23 mouse cellular contexts compared by ENCODE assay signal in the genomic region with DNA sequence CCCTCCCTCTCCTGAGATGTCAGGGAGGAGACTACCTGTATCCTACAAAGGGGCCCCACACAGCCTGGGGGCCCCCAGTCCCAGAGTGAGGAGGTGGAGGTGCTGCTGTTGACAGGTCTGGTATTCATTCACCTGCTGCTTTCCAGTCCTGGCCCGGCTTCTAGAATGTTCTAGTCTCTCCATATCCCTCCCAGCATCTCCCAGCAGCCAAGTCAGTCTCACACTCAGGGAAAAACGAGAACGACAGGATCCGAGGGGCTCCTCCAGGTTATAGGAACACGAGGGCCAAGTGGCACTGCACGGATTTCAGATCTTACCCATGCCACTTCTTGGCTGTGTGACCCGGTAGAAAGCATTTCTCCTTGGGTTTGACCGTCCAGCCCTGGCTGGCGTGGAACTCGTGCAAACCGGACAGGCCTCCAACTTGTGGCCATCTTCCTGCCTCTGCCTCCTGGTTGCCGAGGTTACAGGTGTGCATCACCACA. TPM values are rescaled to one million over a fixed set of nuclear protein-coding genes. Genes with fewer than 3 reads are reported as not detected.
A peak's percentile ranks its signal among the peaks of the same experiment; 100 is the strongest.
DNase-seq lines count a peak whose midpoint lies in the region; ATAC-seq and TF ChIP-seq lines count a peak whose summit lies in the region.
"Had no signal": no experiment of that assay in that cellular context is flagged by ENCODE, and none has a peak within 500 bp of the region (broad histone marks: within the 10 kb centered on the region; RNA-seq: fewer than 3 reads in every experiment).

No protein-coding gene starts in this region.

- H3K4me3 ChIP-seq in heart, embryonic 14.5 days (ENCODE audit: control insufficient read depth in 1 of 2, insufficient read depth in 1 of 2, low read depth in 1 of 2, low read length in 2 of 2), result no peak overlapping the region
- no peak overlapping the region for H3K4me3 ChIP-seq in lung, embryonic 16.5 days (ENCODE audit: low read length)
- H3K4me3 ChIP-seq in lung, adult 2 months (replicated peaks; ENCODE audit: extremely low read depth, low read depth, low read length), result no peak overlapping the region
- H3K4me3 ChIP-seq in embryonic facial prominence, embryonic 13.5 days, result peak overlapping the region; percentile 56; the same call in 1 of the 2 replicates
- H3K4me3 ChIP-seq in limb, embryonic 13.5 days, result peak overlapping the region; percentile 58; the same call in 1 of the 2 replicates

- no peaks in the 10 kb centered on the region for H3K36me3 ChIP-seq in heart, embryonic 14.5 days (ENCODE audit: control insufficient read depth, insufficient read depth, low read length)
- H3K36me3 ChIP-seq in lung, embryonic 16.5 days (ENCODE audit: control insufficient read depth, insufficient read depth, low read length), result no peaks in the 10 kb centered on the region
- no peaks in the 10 kb centered on the region for H3K36me3 ChIP-seq in embryonic facial prominence, embryonic 13.5 days
- H3K36me3 ChIP-seq in limb, embryonic 13.5 days, result no peaks in the 10 kb centered on the region
- H3K36me3 ChIP-seq: heart, embryonic 12.5 days; liver, embryonic 12.5 days; neural tube, embryonic 13.5 days had no signal

- no peak for TF ChIP-seq CTCF in lung, adult 2 months (IDR thresholded peaks at IDR 0.05; ENCODE audit: insufficient read depth, low read length)

- no peak for DNase-seq in heart, postnatal 14 days
- DNase-seq in lung, adult 2 months, result no peak
- no peak for DNase-seq in left cerebral cortex, adult 18-20 months (ENCODE audit: low spot score in 2 of 2)
- DNase-seq in adrenal gland, adult 18-20 months (ENCODE audit: low spot score in 2 of 2), result no peak
- DNase-seq: adrenal gland, adult 2 months; cerebellum, adult 8-10 months; forebrain, postnatal 0 days; kidney, adult 9 months; thymus, postnatal 14 days had no signal

- H3K27me3 ChIP-seq in heart, embryonic 14.5 days (ENCODE audit: control insufficient read depth, insufficient read depth, low read length), result peaks cover 82% of the 10 kb centered on the region
- H3K27me3 ChIP-seq in lung, embryonic 16.5 days (ENCODE audit: control insufficient read depth, insufficient read depth, low read depth, low read length), result peaks cover 72% of the 10 kb centered on the region
- peaks cover 92% of the 10 kb centered on the region for H3K27me3 ChIP-seq in embryonic facial prominence, embryonic 13.5 days
- peaks cover 99% of the 10 kb centered on the region for H3K27me3 ChIP-seq in limb, embryonic 13.5 days

- H3K4me1 ChIP-seq in heart, embryonic 14.5 days (ENCODE audit: control insufficient read depth in 2 of 2, insufficient read depth in 2 of 2, low read length in 2 of 2), result peaks cover 13 to 29% of the 10 kb centered on the region in 2 experiments
- peaks cover 23% of the 10 kb centered on the region for H3K4me1 ChIP-seq in lung, embryonic 16.5 days (replicated peaks; ENCODE audit: control insufficient read depth, insufficient read depth, low read length)
- peaks cover 4% of the 10 kb centered on the region; the same call in 1 of the 2 replicates for H3K4me1 ChIP-seq in lung, adult 2 months (ENCODE audit: control insufficient read depth, insufficient read depth, low read length)
- peaks cover 40% of the 10 kb centered on the region for H3K4me1 ChIP-seq in embryonic facial prominence, embryonic 13.5 days
- H3K4me1 ChIP-seq in limb, embryonic 13.5 days, result peaks cover 38% of the 10 kb centered on the region

- H3K9me3 ChIP-seq in heart, embryonic 14.5 days (ENCODE audit: control insufficient read depth, low read length), result no peaks in the 10 kb centered on the region
- no peaks in the 10 kb centered on the region for H3K9me3 ChIP-seq in lung, embryonic 16.5 days (ENCODE audit: control insufficient read depth, low read length)
- H3K9me3 ChIP-seq in embryonic facial prominence, embryonic 13.5 days, result no peaks in the 10 kb centered on the region
- no peaks in the 10 kb centered on the region for H3K9me3 ChIP-seq in limb, embryonic 13.5 days
- H3K9me3 ChIP-seq: G1E; heart, embryonic 12.5 days; liver, embryonic 12.5 days; neural tube, embryonic 13.5 days had no signal

- WGBS in heart, embryonic 14.5 days, result 40% methylated on average over 12 of the region's 12 CpGs
- WGBS in lung, embryonic 16.5 days, result 34% methylated on average over 12 of the region's 12 CpGs
- WGBS in lung, adult 2 months, result 33% methylated on average over 12 of the region's 12 CpGs
- WGBS in embryonic facial prominence, embryonic 13.5 days, result 40% methylated on average over 12 of the region's 12 CpGs
- 41% methylated on average over 12 of the region's 12 CpGs for WGBS in limb, embryonic 13.5 days

- ATAC-seq in heart, embryonic 14.5 days (ENCODE audit: insufficient number of reproducible peaks, insufficient read depth, low FRiP score, low read depth), result no peak
- ATAC-seq in lung, embryonic 16.5 days (ENCODE audit: low read depth), result no peak
- ATAC-seq in embryonic facial prominence, embryonic 13.5 days (ENCODE audit: insufficient number of reproducible peaks, insufficient read depth, low FRiP score, low TSS enrichment, low read depth), result no peak
- no peak for ATAC-seq in limb, embryonic 13.5 days (ENCODE audit: low FRiP score, low read depth)
- ATAC-seq: forebrain, postnatal 0 days; liver, embryonic 12.5 days had no signal

- H3K9ac ChIP-seq in heart, embryonic 14.5 days (ENCODE audit: low read length), result no peak overlapping the region
- H3K9ac ChIP-seq in lung, embryonic 16.5 days (ENCODE audit: low read length), result no peak overlapping the region
- H3K9ac ChIP-seq in embryonic facial prominence, embryonic 13.5 days, result no peak overlapping the region
- no peak overlapping the region for H3K9ac ChIP-seq in limb, embryonic 13.5 days
- H3K9ac ChIP-seq: forebrain, postnatal 0 days; hindbrain, embryonic 14.5 days; neural tube, embryonic 13.5 days had no signal

- peak overlapping the region; percentile 94; the same call in 1 of the 2 replicates for H3K4me2 ChIP-seq in heart, embryonic 14.5 days (ENCODE audit: low read length)
- peak overlapping the region; percentile 93; the same call in 1 of the 2 replicates for H3K4me2 ChIP-seq in lung, embryonic 16.5 days (ENCODE audit: low read depth, low read length)
- peak overlapping the region; percentile 45 for H3K4me2 ChIP-seq in embryonic facial prominence, embryonic 13.5 days
- peak overlapping the region; percentile 82 for H3K4me2 ChIP-seq in limb, embryonic 13.5 days (replicated peaks)

- intact Hi-C loops in heart, postnatal 14 days (cut with DNase I), result no loop called here

- no peak overlapping the region for H3K27ac ChIP-seq in heart, embryonic 14.5 days (replicated peaks in 1 of 2; ENCODE audit: control insufficient read depth in 1 of 2, insufficient read depth in 1 of 2, low read depth in 2 of 2, low read length in 2 of 2)
- no peak overlapping the region for H3K27ac ChIP-seq in lung, embryonic 16.5 days (ENCODE audit: low read length)
- no peak overlapping the region; the same call in 1 of the 2 replicates for H3K27ac ChIP-seq in embryonic facial prominence, embryonic 13.5 days
- no peak overlapping the region for H3K27ac ChIP-seq in limb, embryonic 13.5 days
- H3K27ac ChIP-seq: hindbrain, embryonic 14.5 days; layer of hippocampus, adult 2 months; liver, embryonic 12.5 days; neural tube, embryonic 13.5 days had no signal

- no peak for TF ChIP-seq POLR2A in lung, adult 2 months (IDR thresholded peaks at IDR 0.05; ENCODE audit: borderline replicate concordance, extremely low read depth, low read depth, low read length)

RNA-seq across cellular contexts. Expression of a gene that starts 1.3 kb away (rescaled TPM):
- polyA plus RNA-seq in heart, embryonic 14.5 days (2014; fragmentation: Nextera tagmentation; extraction: Ambion mirVana), result 1.0 and 1.6 TPM in 2 replicates
- total RNA-seq in heart, postnatal 14 days (2021), result under 1 TPM in 1 of 2 experiments, not detected in 1; 0.14 TPM
- 3.2 and 3.5 TPM in 2 replicates for polyA plus RNA-seq in lung, embryonic 16.5 days (2015; fragmentation: Nextera tagmentation; extraction: Ambion mirVana)
- 4.6 and 4.8 TPM in 2 replicates for polyA plus RNA-seq in lung, adult 2 months (2012; rRNA removed)
- polyA plus RNA-seq in embryonic facial prominence, embryonic 13.5 days (2015; fragmentation: Nextera tagmentation; extraction: Ambion mirVana), result 4.6 and 6.1 TPM in 2 replicates
- polyA plus RNA-seq in limb, embryonic 13.5 days (2015; fragmentation: Nextera tagmentation; extraction: Ambion mirVana), result 3.0 and 3.2 TPM in 2 replicates
- total RNA-seq in left cerebral cortex, adult 18-20 months (2021), result under 1 TPM in 1 of 2 experiments, not detected in 1; 0.19 TPM
- total RNA-seq in adrenal gland, adult 18-20 months (2021), result under 1 TPM; 0.17 to 0.45 TPM
- total RNA-seq: adrenal gland, adult 2 months; layer of hippocampus, adult 2 months; midbrain, postnatal 0 days had no signal
- polyA plus RNA-seq: adrenal gland, adult 2 months; midbrain, postnatal 0 days; neural tube, embryonic 13.5 days had no signal

RNA-seq across cellular contexts. Expression of a gene that starts 5.8 kb away (rescaled TPM):
- not detected in 2 replicates for polyA plus RNA-seq in heart, embryonic 14.5 days (2014; fragmentation: Nextera tagmentation; extraction: Ambion mirVana)
- total RNA-seq in heart, postnatal 14 days (2021), result not detected
- polyA plus RNA-seq in lung, embryonic 16.5 days (2015; fragmentation: Nextera tagmentation; extraction: Ambion mirVana), result 2.3 and 3.3 TPM in 2 replicates
- 26.5 and 33.4 TPM in 2 replicates for polyA plus RNA-seq in lung, adult 2 months (2012; rRNA removed)
- polyA plus RNA-seq in embryonic facial prominence, embryonic 13.5 days (2015; fragmentation: Nextera tagmentation; extraction: Ambion mirVana), result 0.41 and 1.2 TPM in 2 replicates
- polyA plus RNA-seq in limb, embryonic 13.5 days (2015; fragmentation: Nextera tagmentation; extraction: Ambion mirVana), result 0.40 TPM in 1 of 2 replicates, not detected in the other
- not detected for total RNA-seq in left cerebral cortex, adult 18-20 months (2021)
- not detected for total RNA-seq in adrenal gland, adult 18-20 months (2021)
- total RNA-seq: adrenal gland, adult 2 months; G1E; layer of hippocampus, adult 2 months; left cerebral cortex, adult 8-10 months; midbrain, postnatal 0 days had no signal
- polyA plus RNA-seq: adrenal gland, adult 2 months; C2C12; G1E; heart, embryonic 12.5 days; liver, embryonic 12.5 days; neural tube, embryonic 13.5 days had no signal

RNA-seq across cellular contexts. Expression of a gene that starts 9.3 kb away (rescaled TPM):
- 0.32 and 0.38 TPM in 2 replicates for polyA plus RNA-seq in heart, embryonic 14.5 days (2014; fragmentation: Nextera tagmentation; extraction: Ambion mirVana)
- total RNA-seq in heart, postnatal 14 days (2021), result 1 to 10 TPM; 1.5 to 1.7 TPM
- polyA plus RNA-seq in lung, embryonic 16.5 days (2015; fragmentation: Nextera tagmentation; extraction: Ambion mirVana), result not detected in 2 replicates
- 0.23 and 2.3 TPM in 2 replicates for polyA plus RNA-seq in lung, adult 2 months (2012; rRNA removed)
- not detected in 2 replicates for polyA plus RNA-seq in embryonic facial prominence, embryonic 13.5 days (2015; fragmentation: Nextera tagmentation; extraction: Ambion mirVana)
- 0.09 TPM in 1 of 2 replicates, not detected in the other for polyA plus RNA-seq in limb, embryonic 13.5 days (2015; fragmentation: Nextera tagmentation; extraction: Ambion mirVana)
- total RNA-seq in left cerebral cortex, adult 18-20 months (2021), result not detected
- total RNA-seq in adrenal gland, adult 18-20 months (2021), result not detected
- total RNA-seq: adrenal gland, adult 2 months; layer of hippocampus, adult 2 months; midbrain, postnatal 0 days had no signal
- polyA plus RNA-seq: adrenal gland, adult 2 months; cortical plate, adult 2 months; forebrain, postnatal 0 days; G1E; hindbrain, embryonic 14.5 days; neural tube, embryonic 13.5 days had no signal

RNA-seq across cellular contexts. Expression of a gene that starts 19.2 kb away (rescaled TPM):
- 64.1 and 65.2 TPM in 2 replicates for polyA plus RNA-seq in heart, embryonic 14.5 days (2014; fragmentation: Nextera tagmentation; extraction: Ambion mirVana)
- 100 to 1,000 TPM; 126 to 138 TPM for total RNA-seq in heart, postnatal 14 days (2021)
- polyA plus RNA-seq in lung, embryonic 16.5 days (2015; fragmentation: Nextera tagmentation; extraction: Ambion mirVana), result 181 and 191 TPM in 2 replicates
- 240 and 319 TPM in 2 replicates for polyA plus RNA-seq in lung, adult 2 months (2012; rRNA removed)
- 285 and 299 TPM in 2 replicates for polyA plus RNA-seq in embryonic facial prominence, embryonic 13.5 days (2015; fragmentation: Nextera tagmentation; extraction: Ambion mirVana)
- polyA plus RNA-seq in limb, embryonic 13.5 days (2015; fragmentation: Nextera tagmentation; extraction: Ambion mirVana), result 262 and 283 TPM in 2 replicates
- 100 to 1,000 TPM; 372 to 395 TPM for total RNA-seq in left cerebral cortex, adult 18-20 months (2021)
- total RNA-seq in adrenal gland, adult 18-20 months (2021), result 100 to 1,000 TPM; 262 to 325 TPM

RNA-seq across cellular contexts. Expression of a gene that starts 19.9 kb away (rescaled TPM):
- 99.1 and 105 TPM in 2 replicates for polyA plus RNA-seq in heart, embryonic 14.5 days (2014; fragmentation: Nextera tagmentation; extraction: Ambion mirVana)
- total RNA-seq in heart, postnatal 14 days (2021), result 10 to 100 TPM; 86.1 to 90.2 TPM
- 53.8 and 54.1 TPM in 2 replicates for polyA plus RNA-seq in lung, embryonic 16.5 days (2015; fragmentation: Nextera tagmentation; extraction: Ambion mirVana)
- 33.0 and 39.4 TPM in 2 replicates for polyA plus RNA-seq in lung, adult 2 months (2012; rRNA removed)
- 38.0 and 39.6 TPM in 2 replicates for polyA plus RNA-seq in embryonic facial prominence, embryonic 13.5 days (2015; fragmentation: Nextera tagmentation; extraction: Ambion mirVana)
- 41.7 and 45.9 TPM in 2 replicates for polyA plus RNA-seq in limb, embryonic 13.5 days (2015; fragmentation: Nextera tagmentation; extraction: Ambion mirVana)
- total RNA-seq in left cerebral cortex, adult 18-20 months (2021), result 10 to 100 TPM; 15.1 to 18.1 TPM
- 10 to 100 TPM; 40.4 to 61.6 TPM for total RNA-seq in adrenal gland, adult 18-20 months (2021)

Comparison
In these comparisons a context has a peak if more than half of its experiments do, and no peak if none do; other contexts are left out.
1. H3K4me3 ChIP-seq: peak in embryonic facial prominence, embryonic 13.5 days (single experiment) and limb, embryonic 13.5 days (single experiment); none in heart, embryonic 14.5 days (0 of 2), lung, embryonic 16.5 days (single experiment) and lung, adult 2 months (single experiment).
2. Peak in every context shown above with its lines, with median percentiles within 50 percentile points of each other: H3K4me2 ChIP-seq.